Mouse (Mus musculus) liver, embryonic 14.5 days (tissue): ENCODE data around the gene Aatf.

Experiments
- CTCF ChIP-seq: IDR thresholded peaks from 2 replicates; pipeline ENCODE4 v1.5.1; 2016; ENCODE audit warnings: antibody characterized with exemption, low read depth, control low read depth
- EP300 ChIP-seq: IDR thresholded peaks from 2 replicates; pipeline ENCODE4 v1.6.1; 2016; ENCODE audit warnings: antibody characterized with exemption, low read depth

DNA sequence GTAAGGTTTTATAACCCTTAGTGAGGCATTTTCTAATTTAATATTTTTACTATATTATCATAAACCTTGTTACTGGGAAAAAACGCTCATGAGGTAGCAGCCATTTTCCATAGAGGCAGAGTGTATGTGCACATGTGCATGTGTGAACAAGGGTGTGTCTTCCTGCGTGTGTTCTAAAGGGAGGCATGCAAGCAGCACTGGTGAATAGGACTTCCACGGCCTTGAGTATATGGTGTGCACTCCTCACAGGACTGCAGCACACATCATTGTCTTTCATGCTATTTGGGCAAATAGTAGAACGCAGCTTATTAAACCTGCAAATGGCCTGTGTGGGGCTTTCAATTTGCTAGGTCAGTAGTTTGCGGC lies 86.7 kb downstream of the Aatf start:
- TF ChIP-seq EP300: no peak
- TF ChIP-seq CTCF: no peak
